Mouse (Mus musculus) brain, embryonic 18.5 days (tissue): ENCODE results near the gene Arrdc5.

ENCODE experiments used
- DNase-seq: peaks from one replicate; pipeline ENCODE4 v3.0.0-alpha.2; 2012; ENCODE audit warnings: low read depth, low spot score

Gene Arrdc5

DNA sequence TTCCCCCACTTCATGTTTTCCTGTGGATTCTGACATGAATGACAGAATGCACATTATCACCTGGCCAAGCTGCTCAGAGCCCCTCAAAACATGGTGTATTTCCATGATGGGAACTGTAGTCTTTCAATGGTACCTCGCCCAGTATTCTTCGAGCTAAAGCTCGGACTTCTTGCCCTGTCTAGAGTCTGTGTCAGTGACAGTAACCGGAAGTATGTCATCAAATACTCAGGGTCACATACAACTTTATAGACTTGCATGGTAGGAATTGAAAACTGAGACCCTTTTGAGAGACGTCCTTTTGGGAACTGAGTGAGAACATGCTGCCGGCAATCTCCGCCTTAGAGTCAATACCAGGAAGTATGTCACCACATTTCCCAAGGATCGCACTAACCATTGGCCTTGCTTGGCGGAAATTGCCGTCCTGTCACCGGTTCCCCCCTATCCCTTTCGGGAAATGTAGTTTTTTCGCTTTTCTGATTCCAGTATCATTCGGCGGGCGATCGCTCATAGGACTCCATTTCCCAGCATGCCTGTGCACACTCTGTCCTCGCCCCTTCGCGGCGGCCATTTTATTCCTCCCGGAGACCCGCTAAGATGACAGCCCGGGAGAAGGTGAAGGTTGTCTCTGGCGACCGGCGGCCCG is 43.7 kb downstream of the Arrdc5 start, which contains the start of gene Fem1a:
Gene Fem1a (plus strand): TSS at position 572 of the 643 bp plus-strand sequence.
- DNase-seq = peak; percentile 99

DNA sequence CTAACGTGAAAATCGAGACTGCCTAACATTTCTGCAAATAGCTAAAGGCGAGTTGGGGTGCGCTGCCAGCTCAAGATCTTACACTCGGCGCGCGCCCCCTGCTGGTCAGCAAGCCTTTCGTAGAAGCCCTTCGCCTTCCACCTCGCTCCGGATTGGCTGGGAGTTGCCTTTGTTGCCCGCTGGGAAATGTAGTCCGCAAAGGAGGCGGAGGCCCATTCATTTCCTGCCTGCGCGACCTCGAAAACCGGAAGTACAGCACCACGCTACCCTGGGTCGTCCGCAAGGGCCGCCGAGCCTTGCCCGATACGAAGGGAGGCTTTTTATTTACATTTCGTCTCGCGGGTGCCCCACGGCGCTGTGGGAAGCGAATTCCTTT is 44.2 kb downstream of the Arrdc5 start:
- DNase-seq = peak; percentile 98

DNA sequence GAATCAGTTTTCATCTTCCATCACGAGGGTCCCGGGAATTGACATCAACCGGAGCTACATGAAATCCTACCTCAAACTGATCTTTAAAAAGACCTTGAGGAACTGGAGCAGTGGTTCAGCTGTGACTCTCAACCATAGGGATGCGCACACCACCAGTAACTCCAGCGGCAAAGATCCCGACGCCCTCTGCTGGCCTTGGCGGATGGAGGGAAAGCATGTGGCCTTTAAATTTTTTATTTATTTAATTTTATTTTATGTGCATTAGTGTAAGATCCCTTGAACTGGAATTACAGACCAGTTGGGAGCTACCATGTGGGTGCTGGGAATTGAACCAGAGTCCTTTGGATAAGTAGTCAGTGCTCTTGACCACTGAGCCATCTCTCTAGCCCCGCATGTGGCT is 44.7 kb downstream of the Arrdc5 start:
- no peak for DNase-seq

DNA sequence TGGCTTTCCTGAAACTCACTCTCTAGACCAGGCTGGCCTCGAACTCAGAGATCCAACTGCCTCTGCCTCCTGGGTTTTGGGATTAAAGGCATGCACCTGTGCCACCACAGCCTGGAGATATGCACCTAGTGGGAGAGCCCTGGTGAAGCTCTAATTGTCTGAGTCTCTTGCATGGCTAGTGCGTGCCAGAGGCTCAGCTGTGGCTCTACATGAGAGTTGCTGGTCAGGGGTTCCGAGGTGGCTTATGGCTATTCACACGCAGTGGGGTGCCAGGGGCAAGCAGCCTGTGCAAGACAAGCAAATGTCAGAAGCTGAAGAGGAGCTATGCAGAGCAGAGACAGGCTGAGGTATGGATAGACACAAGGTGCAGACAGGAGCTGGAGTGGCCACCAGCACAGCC is 45.4 kb downstream of the Arrdc5 start:
- no peak for DNase-seq

DNA sequence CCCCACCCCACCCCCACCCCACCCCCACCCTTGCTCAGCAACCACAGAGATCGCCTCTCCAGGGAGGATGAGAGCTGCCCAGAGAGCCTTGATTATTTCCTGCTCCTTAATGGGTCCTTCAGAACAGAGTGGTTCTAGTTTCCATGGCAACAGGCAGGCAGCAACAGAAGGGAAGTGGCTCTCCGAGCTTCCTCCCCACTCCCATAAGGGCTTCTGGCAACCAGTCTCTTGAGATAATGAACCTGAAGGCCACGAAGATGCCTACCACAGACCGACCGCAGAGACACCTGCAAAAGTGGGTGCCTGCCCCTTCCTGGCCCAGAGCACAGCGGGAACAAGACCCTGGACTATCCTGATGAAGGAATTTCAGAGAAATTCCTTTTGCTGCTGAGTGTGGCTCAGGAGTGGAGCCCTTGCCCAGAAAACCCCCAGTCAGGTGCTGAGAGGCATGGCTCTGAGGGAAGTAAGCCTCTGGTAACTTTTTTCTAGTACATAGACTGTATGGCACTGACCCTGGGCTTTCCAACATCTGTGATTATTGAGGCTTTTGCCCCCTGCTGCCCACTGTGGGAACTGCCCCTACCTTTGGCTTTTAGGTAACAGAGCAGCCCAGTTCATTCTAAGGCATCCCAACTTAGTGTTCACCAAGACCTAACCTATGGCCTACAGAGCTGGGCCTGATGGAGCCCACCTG is 48.8 kb downstream of the Arrdc5 start:
- peak; percentile 68 for DNase-seq

DNA sequence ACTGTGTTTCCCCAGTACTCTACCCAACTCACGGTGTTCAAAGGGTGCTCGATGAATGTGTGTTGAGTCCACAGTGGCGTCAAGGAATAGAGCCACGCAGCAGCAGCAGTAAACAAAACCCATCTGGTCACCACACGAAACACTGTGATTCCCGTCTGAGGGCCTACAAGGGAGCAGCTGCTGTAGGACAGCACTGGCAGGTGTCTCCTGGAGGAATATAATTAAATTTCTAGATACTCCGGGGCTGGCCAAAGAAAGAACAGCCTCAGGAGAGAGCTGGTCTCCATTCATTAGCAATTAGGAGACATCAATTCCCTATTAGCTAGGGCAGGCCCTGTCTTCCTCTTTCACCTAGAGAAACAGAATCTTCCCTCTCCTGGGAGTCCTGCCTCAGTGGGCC is 54.5 kb downstream of the Arrdc5 start:
- no peak for DNase-seq
